Mouse (Mus musculus) Muller cell, postnatal 12 days (primary cell): ENCODE measurements around the gene Eno4.
"Not testable (repeated sequence)": the region's sequence is repeated elsewhere in the genome, so short reads cannot be mapped to it uniquely, and the experiment has no call there.

Experiments
- DNase-seq: peaks from one replicate; pipeline ENCODE4 v3.0.0-alpha.2; 2015; ENCODE audit errors: inconsistent ontology term

Eno4 gene

DNA sequence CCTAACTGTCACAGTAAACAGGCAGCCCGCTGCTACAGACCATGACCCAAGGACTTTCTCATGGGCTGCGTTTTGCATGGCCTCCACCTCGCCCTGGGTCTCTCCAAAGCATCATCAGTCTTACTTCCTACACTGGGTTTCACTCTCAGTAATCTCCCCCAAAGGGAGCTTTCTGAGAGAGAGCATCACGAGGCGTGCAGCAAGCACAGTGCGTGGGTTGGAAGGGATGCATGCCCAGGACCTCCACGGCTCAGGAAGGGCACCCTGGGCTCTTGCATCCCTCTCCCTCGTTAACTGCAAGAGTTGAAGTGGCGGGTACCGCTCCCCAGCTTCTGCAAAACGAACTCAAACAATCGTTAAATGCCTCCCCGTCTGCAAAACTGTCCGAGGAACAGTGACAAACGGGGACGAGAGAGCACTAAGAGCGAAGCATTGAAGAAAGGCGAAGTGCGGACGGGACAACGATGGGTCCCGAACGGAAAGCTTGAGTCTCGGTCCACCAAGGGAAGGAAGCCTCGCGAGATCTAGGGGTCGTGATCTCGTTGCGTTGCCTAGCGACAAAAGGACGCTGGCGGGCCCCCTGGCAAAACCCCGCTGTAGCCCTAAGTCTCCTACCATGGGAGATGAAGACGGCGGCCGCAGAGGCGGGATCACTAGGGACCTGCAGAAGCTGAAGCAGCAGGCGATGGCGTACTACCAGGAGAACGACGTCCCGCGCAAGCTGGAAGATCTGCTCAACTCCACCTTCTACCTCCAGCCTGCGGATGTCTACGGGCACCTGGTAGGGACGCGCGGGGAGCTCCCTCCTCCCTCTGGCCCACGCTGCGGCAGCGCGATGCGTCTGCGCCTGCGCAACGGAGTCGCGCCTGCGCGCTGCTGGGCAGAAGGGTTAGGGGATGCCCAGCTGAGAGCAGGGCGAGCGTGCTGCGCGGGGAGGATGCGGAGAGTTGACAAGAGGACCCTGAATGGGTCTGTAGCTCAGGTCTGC lies at the start of gene Eno4, which contains the start of gene Hspa12a:
Eno4 (plus strand) TSS at position 585 of the 988 bp plus-strand sequence.
Hspa12a (minus strand) TSS at position 814 of the 988 bp plus-strand sequence.
- peak; percentile 96 for DNase-seq

DNA sequence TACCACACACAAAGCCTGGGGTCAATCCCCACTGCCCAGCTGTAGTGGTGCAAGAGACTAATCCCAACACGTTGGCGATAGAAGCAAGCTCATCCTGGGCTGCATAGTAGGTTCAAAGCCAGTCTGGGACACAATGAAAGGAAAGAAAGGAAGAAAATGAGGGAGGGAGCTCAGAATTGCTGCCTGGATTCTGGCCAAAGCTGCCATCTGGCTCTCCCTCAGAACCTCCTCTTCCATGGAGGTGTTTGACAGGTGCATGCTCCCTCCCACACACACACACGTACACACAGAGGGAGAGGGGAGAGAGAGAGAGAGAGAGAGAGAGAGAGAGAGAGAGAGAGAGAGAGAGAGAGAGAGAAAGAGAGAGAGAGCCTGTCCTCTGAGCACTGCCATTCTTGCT lies 47.0 kb upstream of the Eno4 start:
- no peak for DNase-seq

DNA sequence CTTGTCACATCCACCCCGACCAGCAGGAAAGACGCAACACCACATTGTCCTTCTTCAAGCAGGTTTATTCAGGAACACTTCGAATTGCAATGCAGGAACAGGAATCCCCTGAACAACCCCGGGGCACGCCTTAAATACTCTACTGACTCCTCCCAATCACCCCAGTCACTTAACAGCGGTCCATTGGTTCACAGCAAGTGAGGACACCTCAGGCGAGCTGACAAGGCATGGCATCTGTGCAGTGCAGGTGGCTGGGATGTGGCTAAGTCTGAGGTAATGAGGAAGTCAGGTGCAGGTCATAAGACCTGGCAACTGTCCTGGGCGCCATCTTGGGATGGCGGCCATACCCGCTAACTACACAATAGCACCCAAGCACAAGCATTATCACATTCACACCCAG lies 42.8 kb upstream of the Eno4 start:
- DNase-seq: not testable (repeated sequence)

DNA sequence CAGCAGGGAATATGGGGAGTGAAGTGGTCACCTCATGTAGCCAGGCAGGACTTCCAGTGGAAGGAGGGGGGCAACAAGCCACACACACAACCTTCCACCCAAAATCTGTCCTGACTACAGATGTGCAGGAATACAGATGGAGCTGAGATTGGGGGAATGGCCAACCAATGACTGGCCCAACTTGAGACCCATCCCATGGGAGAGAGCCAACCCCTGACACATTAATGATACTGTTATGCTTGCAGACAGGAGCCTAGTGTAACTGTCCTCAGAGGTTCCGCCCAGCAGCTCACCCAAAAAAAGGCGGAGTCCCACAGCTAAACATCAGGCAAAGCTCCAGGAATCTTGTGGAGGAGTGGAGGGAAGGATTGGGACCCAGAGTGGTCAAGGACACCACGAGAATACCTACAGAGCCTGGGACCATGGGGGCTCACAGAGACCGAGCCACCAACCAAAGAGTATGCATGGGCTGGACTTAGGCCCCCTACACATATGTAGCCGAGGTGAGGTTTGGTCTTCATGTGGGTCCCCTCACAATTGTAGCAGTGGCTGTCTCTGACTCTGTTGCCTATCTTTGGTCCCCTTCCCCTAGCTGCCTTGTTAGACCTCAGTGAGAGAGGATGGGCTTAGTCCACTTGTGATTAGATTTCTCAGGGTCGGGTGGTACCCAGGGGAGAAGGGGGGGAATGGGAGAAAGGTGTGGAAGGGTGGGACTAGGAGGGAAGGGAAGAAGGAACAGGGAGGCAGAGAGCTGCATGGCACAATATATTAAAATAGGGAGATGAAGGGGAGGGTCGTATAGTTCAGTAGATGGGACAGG lies 39.9 kb upstream of the Eno4 start:
- DNase-seq: no peak

DNA sequence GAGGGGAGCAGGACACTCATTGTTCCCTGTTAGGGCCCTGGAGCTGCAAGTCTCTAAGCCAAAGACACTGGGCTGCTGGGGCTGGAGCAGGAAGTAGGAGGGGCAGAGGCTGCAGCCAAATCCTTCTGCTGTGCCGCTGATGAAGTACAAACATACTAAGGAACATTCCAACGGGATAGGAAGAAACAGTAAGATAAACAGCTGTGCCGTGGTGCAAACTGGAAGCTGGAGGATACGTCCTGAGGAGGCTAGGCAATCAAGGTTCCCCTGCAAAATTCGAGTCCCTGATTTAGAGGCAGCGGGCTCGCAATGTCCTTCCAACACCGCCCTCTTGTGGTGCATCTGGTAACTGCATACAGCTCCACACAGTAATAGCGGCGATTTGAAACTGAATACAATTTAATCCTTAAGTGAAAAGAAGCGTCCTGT lies 39.3 kb upstream of the Eno4 start:
- peak; percentile 40 for DNase-seq

DNA sequence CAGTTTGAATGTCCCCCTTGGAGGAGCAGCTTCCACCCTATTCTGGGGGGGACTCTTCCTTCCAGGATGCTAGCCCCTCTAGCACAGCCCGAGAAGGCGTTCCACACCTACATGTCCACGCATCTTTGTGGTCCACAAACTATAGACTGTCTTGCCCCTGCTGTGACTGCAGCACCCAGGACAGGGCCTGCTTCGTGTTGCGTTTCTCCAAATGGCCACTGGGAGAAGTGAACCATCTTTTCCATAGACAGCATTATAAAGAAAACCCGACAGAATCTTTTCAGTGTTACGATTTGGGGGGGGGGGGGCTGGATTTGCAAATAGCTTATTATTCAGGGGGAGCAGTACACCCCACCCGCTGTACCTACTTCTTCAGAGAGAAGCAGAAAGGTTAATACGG lies 36.5 kb upstream of the Eno4 start:
- DNase-seq: no peak

DNA sequence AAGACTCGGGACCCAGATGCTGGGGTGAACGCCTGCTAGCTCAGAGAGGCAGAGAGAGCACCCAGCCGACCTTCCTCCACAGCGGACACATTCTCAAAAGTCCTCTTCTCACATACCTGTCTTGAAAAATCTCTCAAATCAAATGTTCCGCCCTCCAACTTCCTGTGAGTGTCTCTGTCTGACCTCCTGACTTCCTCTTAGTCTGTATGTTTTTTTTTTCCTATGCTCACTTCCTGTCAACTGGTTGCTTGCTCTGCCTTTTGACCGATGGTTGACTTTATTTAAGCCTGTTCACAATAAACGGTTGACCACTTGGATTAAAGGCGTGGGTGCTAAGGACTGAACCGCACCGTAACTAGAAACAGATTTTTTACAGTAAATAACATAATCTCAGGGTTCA lies 35.2 kb upstream of the Eno4 start:
- DNase-seq: no peak

DNA sequence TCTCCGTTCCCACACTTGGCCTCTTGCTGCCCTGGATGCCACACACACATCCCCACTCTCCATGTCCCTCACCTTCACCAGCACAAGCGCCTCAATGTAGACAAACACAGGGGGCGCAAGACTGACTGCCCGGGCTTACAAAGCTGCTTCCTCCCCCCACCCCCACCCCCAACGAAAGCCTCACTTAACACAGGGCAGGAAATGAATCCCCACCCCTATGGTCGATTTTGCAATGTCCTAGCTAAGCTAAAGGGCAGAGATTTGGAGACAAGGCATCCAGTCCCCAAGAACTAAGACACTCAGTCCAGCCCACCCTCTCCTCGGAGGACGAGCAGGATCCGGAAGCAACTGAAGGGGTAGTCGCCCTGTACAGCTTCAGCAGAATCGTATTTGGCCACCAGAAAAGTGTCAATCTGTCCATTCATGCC lies 32.3 kb upstream of the Eno4 start:
- DNase-seq: no peak

DNA sequence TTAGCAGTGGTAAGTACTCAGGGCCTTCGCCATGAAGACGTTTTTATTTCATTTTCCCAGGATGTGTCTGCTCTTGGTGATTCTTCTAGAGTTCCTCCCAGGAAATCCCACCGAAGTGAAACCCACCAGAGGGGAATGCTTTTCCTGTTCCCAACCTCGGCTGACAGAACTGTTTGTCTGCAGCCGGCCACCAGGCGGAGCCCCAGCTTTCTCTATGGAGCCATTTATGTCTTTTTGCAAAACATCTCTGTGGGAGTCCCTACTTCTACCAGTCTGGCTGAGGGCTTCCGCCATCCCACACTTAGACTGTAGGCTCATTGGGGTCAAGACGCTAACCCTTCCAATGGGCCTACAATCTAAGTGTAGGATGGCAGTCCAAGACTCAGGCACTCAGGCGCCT lies 31.8 kb upstream of the Eno4 start:
- peak; percentile 70 for DNase-seq

DNA sequence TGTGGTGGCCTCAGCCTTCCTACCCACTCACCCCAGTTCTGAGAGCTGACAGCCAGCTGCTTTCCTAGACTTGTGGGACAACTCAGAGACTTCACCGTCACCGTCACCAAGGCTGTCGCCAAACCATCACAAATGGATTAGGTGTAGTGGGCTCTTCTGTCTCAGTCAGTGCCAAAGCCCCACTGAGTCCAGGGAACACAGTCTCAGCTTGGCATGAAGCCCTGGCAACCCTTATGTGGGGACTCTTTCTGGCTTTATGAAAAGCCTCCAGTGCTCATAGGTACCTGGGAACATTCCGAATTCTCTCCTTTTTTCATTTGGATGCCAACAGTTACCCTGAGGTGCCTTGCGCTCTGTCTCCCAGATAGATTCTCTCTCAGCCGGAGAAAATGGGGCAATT lies 29.9 kb upstream of the Eno4 start:
- DNase-seq: no peak

DNA sequence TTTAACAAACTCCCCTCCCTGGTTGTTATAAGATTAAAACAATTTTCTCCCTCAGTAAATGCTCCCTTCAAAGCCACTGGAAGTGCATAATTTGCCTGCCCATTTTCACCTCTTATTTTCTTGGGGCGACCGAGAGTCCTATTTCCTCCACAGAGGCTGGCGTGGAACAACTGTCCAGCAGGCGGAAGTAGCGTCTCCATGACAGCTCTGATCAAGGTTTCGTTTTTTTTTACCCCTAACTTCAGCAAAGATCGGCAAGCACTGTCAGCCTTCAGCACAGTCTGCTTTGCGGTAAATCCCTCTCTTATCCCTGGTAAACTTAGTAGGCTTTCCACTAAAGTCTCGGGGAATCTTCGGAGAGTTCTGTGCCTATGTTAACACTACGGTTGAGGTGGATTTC lies 24.6 kb upstream of the Eno4 start:
- peak; percentile 34 for DNase-seq

DNA sequence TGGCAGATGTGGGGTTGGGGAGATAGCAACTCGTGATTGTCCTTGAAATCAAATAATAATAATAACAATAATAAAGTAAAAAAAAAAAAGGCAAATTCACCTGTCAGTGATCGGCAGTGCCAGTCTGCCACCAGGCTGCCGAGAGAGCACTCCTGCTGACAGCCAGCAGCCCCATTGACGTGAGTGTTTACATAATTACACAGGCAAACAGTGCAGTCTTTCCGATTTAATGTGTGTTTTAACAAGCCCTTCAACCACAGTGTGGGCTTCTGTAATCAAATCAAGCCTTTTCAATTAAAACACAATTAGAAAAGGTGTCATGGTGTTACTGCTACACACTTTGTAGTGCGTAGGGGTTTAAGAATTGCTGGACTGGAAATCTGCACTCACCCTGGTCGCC lies 24.1 kb upstream of the Eno4 start:
- no peak for DNase-seq

DNA sequence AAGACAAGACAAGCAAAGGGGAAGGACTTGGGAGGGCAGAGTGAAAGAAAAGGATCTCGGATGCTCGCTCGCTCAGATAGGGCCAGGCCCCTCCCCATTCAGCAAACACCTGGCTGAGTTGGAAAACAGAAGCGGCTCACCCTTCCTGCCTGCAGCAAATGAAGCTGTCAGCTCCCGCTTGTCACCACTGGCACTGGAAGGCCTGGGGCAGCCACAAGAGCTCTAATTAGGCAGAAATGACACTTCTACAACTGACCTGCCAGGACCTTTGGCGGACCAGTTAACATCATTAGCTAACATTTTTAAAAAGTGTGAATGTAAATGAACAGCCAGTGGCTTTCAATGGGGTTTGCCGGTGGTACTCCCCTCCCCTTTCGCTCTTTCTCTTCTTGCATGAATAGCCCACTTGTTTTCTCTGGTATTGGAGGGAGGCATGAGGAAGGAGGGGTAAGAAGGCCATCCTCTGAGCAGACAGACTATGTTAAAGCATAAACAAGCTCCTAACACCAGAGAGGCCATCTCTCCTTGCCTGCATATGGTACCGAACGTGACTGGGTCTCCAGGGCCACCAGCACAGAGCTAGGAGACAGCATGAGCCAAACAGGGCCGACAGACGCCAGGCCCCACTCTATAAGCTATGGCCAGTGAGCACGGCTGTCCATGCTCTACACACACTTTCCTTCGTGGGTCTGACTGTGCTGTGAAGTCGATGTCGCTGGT lies 12.0 kb upstream of the Eno4 start:
- DNase-seq: peak; percentile 82

DNA sequence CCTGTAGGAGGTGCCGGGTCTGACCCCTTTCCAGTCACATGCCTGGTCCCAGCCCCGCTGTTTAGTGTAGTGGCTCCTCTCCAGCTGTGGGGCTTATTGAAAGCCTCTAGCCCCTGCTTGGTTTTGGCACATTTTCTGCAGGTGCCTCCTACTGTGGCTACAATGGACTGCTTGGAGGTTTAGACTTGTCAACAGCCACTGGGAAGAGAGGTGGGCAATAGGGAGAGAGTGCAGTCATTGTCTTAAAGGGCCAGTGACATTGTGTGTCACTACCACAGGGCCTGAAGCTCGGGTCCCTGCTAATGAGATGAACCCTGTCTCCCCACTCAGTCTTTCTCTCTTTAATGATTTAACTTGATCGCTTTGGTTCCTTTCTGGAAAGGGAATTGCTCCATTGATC lies 10.2 kb upstream of the Eno4 start:
- no peak for DNase-seq

DNA sequence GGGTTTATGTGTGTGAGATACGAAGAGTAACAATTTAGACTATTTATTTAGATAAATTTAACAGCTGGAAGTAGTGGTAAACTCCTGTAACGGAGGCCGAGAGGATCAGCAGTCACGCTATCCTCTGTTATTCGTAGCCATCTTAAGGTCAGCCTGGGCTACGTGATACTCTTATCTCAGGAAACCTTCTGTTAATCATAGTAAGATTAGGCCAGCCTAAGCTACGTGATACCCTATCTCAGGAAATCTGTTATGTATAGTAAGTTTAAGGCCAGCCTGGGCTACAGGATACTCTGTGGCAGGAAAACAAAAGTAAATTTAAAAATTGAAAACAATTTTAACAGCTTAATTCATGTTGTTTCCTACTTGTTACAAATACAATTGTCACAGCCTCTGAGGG lies 2.7 kb downstream of the Eno4 start:
- no peak for DNase-seq

DNA sequence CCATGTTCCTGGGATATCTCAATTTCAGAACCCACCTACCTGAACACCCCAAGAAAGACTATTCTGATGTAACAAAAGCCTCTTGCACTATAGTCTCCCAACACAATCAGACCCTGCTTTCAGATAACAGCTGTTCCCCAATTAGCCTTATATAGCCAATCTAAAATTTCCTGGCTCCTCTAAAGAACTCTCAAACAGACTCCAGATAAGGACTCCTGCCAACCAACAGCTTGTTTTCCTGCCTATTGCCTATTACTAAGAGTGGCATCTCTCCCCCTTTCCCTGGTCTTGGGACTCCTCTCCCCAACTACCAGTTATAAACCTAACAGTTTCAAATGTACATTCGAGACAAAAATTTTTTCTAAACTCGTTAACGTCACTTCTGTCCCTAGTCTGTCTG lies 8.3 kb downstream of the Eno4 start:
- no peak for DNase-seq

DNA sequence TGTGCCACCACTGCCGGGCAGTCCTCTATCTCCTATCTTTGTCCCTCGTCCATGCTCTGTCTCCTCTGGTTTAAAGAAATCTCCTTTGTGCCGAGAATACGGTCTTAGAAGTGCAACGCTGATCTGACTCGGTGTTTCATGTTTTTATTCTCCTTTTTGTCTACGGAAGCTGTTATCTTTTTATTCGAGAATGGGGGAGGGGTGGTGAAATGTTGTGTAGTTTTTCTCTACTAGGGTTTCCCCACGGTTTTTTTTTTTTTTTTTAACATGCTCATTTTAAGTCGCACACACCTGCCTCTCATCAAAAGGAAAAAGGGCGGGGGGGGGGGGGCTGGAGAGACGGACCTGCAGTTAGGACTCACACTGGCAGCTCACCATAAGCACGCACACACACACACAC lies 9.0 kb downstream of the Eno4 start:
- DNase-seq: no peak

DNA sequence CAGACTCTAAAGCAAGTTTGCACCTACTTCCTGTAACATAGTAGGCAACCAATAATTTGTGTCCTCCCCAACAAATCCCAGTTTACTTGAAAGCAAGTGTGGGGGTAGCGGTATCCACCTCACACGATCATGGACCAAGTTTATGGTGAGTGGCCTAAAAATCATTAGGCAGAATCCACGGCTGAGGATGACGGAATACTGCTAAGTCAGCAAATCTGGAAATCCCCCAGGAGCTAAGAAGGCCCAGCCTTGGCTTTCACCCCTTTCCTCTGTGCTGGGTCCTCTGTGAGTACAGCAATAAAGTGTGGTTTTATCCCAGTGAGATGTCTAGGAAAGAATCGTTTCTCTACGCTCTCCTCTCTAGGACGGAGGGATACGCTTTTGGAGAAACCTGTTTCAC lies 11.6 kb downstream of the Eno4 start:
- no peak for DNase-seq

DNA sequence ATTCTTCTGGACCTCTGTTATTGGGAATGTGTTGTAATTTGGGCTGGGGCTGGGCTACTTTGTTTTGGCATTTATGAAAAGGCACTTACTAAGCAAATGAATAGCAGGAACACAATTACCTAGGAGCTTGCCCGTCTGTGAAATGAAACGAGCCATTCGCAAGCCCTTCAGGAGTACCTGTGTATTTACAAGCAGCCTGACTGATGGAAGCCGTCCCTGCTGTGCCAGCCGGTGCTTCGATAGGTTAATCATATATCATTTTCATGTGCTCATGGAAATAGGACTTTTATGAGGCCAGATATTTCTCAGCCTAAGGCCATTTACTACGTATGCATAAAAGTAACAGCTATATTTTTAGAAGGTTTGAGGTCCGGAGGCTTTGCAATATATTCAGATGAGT lies 19.8 kb downstream of the Eno4 start:
- no peak for DNase-seq

DNA sequence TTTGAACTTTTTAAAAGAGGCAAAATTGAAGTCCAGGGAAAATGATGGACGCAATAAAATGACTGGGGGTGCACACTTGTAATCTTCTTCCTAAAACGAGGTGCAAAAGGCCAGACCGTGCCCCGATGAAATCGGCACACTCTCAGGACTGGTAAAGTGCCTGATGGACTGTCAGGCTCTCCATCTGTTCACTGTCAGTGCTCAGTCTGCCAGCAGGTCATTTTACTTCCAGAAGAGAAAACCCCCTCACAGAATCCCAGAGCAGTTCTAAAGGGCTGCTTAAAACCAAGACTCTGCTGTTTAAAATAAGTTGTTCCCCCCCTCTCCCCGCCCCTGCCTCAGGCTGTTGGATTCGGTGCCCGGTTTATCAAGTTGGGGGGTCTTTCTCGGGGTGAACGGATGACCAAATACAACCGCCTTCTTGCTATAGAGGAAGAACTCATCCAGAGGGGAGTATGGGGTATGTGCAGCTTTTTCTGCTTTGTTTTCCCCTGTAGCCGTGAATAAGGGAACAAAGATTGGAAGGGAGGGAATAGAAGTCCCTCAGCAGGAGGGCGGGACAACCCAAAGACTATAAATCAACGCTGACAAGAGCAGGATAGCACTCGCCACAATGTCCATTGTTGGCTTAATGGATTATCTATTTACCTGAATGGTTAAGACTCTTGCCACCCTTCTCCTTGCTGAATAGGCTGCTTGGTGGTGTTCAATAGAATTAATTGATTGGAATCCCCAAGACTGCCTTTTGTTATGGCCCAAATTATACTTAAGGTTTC lies 25.7 kb downstream of the Eno4 start:
- no peak for DNase-seq

DNA sequence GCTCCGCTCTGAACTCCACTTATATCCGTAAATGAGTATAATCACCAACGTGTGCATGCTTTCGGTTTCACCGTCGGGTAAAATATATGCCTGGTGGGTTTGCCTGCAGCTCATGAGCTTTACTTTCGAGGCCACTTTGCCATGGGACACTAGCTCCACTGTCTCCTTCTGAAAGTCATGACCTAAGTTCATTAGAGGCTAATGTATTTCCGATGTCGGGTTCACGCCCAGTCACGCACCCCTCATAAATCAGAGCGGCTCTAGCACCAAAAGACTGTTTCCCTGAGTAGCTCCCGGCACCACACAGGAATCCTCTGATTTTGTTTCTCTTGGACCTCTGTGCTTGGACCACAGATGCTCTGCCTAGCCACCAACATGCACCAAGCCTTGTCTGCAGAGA lies 27.6 kb downstream of the Eno4 start:
- DNase-seq: no peak
